Mouse (Mus musculus) naive thymus-derived CD4-positive, alpha-beta T cell, adult 5 months (primary cell): Measurements from ENCODE around the gene Nkd2. TPM values are rescaled to one million over a fixed set of nuclear protein-coding genes. Genes with fewer than 3 reads are reported as not detected.

Source experiments
- polyA plus RNA-seq: library from polyadenylated mRNA; unstranded; fragments of 100-300 nt; shearing (Covaris generic); gene quantifications from one replicate; pipeline ENCODE4 v1.2.1, GENCODE M21; 2017

Nkd2 gene
- polyA plus RNA-seq: 0.14 TPM

DNA sequence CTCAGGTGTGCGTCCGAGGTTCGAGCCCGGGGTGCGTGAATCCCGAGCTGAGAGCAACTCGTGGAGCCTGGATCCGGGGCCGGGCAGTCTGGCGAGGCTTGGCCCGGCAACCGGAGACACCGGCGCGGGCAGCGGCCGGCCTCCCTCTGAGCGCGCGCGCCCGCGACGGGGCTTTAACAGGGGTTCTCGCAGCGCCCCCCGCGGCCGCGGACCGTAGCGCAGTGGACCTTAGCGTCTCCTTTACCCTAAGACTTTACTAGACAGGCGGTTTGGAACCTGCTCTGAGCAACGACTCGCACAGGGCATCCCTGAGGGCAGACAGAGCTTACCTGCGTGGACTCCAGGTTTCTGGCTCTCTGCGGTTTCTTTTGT lies at the start of gene Nkd2:
Gene Nkd2, minus strand, starts transcription at position 167 of the 372 bp plus-strand sequence.

Other genes starting within 250 kb of the Nkd2 start
- gene Clptm1l, start 243.6 kb downstream of the Nkd2 start, polyA plus RNA-seq: 143 TPM
- gene Tert, start 220.7 kb downstream of the Nkd2 start, polyA plus RNA-seq: 3.1 TPM
- gene Slc6a18, start 169.6 kb downstream of the Nkd2 start, polyA plus RNA-seq: not detected
- gene Slc6a19, start 142.8 kb downstream of the Nkd2 start, polyA plus RNA-seq: 0.32 TPM
- gene Slc12a7, start 114.5 kb downstream of the Nkd2 start, polyA plus RNA-seq: 176 TPM
- gene Trip13, start 90.2 kb upstream of the Nkd2 start, polyA plus RNA-seq: 0.40 TPM
- gene Brd9, start 90.2 kb upstream of the Nkd2 start, polyA plus RNA-seq: 63.4 TPM
- not detected for gene Zdhhc11, start 116.2 kb upstream of the Nkd2 start, polyA plus RNA-seq
- gene Tppp, start 161.8 kb upstream of the Nkd2 start, polyA plus RNA-seq: 0.31 TPM
- 7.5 TPM for gene Cep72, start 214.7 kb upstream of the Nkd2 start, polyA plus RNA-seq